Mouse (Mus musculus): ENCODE results near the gene Acot12. TPM values are rescaled to one million over a fixed set of nuclear protein-coding genes. Genes with fewer than 3 reads are reported as not detected.

Acot12 gene
- not detected for total RNA-seq (2021)
- long read RNA-seq, experiment 1: 0 reads
- long read RNA-seq, experiment 2: 0 reads

DNA sequence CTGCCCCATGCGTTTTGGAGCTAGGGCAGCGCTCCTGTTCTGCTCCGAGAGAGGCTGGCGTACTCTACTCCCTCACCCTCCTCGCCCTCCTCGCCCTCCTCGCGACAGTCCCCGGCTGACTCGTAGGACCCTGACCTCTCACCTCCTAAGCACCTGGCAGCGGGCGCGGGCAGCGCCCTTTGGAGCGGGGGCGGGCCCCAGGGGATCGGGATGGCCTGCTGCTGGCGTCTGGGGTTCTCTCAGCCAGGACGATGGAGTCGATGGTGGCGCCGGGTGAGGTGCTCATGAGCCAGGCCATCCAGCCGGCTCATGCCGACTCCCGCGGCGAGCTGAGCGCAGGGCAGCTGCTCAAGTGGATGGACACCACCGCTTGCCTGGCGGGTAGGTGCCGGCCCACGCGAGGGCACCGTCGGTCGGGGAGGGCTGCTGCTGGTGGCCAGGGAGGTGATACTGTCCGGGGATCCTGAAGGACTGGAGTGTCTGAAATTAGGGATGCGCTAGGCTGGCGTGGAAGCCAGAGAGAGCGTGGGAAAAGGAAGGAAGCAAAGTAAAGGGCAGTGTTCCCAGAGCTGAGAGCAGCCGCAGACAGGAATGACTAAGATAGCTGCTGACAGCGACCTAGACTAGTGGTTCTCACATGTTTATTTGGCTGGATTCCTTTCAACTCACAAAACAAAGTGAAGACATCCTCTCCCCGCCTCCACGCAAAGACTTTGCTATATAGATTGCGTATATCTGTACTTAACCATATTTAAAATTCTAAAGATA lies at the start of gene Acot12:
Acot12 (plus strand) TSS at position 233 of the 768 bp plus-strand sequence.
- DNase-seq (ENCODE audit: low spot score): peak; percentile 3

DNA sequence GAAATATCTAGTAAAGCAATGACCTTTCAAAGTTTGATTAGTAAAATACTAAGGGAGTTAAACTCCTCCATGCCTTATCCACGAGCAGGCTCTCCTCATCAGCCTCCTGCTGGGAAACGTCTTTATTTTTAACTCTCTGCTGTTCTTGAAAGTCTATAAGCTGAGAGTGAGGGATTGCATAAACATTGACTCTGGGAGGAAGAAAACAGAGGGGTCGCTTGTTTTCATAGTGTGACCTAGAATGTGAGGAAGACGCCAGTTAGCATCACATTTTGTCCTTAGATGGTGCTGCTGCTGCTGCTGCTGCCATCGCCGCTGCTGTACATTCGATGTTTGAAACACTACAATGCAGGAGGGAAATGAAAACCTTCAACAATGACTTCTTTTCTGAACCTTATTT lies 47.7 kb upstream of the Acot12 start:
- no peak for DNase-seq (ENCODE audit: low spot score)

DNA sequence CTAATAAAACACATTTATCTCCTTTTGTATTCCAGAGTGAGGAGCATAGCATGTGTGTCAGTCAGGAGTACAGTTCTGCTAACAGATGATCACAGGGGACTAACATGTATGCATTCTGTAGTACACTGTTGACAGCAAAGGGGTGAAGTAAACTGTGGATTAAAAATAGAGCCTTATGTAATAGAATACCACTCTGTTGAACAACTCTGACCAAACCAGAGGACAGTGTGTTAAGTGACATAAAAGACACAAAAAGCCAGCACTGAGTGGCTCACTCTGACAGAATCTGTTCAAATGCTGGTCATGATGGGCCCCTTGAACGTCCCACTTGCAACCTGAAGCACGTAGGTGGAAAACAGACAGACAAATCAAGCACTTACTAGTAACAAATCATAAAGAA lies 45.9 kb upstream of the Acot12 start:
- no peak for DNase-seq (ENCODE audit: low spot score)

DNA sequence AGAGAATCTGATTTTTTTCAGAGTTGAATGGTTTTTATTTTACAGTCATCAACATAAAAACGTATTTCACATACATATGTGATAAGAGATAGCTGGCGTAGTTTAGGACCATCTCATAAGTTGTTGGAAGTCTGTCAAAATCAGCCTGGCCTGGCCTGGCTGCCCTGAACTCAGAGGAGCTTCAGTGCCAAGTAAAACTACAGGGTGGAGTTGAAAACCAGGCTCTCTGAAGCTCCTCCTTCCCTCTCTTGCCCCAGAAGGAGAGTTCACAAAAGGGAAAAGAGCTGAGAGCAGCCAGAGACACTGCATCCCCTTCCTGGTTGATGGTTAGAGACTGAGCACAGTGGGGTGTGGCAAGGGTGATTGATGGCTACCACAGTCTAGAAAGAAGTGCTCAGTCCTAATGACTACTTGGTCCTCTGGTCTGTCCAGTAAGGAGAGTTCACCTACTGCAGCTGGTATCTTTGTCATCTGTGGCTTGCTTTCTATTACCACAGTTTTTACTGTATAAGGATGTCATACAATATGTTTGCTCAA lies 45.1 kb upstream of the Acot12 start:
- DNase-seq (ENCODE audit: low spot score): peak; percentile 8

- DNase-seq (ENCODE audit: low spot score): peak; percentile 57
These were observed 44.3 kb upstream of the Acot12 start for GRCm38 (mm10) chr13:91697011-91697410.

DNA sequence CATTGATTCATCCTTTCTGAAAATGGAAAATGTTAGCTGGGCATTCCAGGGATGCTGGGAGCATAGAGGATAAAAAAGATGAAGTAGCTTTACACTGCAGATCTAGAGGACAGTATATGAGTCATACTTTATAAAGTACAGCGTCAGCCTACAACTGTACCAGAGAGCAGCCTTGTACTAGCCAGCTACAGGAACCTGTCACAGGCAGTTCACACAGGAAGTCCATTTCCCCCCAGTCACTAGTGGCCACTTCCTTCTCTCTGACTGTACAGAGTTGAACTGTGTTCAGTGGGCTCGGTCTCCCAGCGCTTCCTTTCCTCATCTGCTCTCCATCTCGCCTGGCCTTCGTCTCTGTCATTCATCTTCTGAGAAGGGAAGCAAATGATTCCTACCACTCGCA lies 39.0 kb upstream of the Acot12 start:
- DNase-seq (ENCODE audit: low spot score): no peak

DNA sequence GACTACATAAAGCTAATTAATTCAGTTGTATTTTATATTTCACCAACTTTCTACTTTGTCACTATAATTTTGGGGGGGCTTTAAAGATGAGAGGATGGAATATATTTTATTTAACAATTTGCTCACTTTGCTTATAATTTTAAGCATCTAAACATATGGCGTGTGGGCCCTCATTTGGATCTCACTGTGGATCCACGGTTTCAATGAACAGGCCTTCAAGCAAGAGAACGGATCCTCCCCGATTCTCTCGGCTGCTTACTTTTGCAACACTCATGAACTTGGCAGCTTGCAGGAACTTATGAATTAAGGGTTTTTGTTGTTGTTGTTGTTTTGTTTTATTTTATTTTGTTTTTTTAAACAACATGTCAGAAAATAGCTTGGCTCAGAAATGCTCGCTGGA lies 21.8 kb upstream of the Acot12 start:
- no peak for DNase-seq (ENCODE audit: low spot score)

GRCm38 (mm10) chr13:91723108-91723735 lies 18.1 kb upstream of the Acot12 start:
- no peak for DNase-seq (ENCODE audit: low spot score)

GRCm38 (mm10) chr13:91723736-91724119 lies 17.6 kb upstream of the Acot12 start:
- no peak for DNase-seq (ENCODE audit: low spot score)

DNA sequence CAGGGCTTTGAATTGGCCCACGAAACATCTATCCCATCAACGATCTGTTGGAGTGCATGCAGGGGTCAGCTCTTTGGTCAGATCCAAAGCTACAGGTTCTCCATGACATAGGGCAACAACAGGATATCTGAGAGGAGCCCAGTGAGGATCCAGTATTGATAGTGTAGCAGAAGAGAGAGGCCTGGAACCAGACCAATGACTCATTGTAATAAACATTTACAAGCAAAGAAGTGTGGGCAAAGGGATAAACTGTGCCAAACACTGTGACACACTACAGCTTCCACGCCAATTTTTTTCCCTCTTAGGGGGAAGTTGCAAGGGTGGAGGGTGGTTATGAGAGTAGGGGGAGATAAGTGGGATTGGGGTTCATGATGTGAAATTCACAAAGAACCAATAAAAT lies 17.1 kb upstream of the Acot12 start:
- DNase-seq (ENCODE audit: low spot score): no peak

- no peak for DNase-seq (ENCODE audit: low spot score)
These were observed 16.2 kb upstream of the Acot12 start for GRCm38 (mm10) chr13:91725130-91725529.

GRCm38 (mm10) chr13:91727899-91728298 lies 13.4 kb upstream of the Acot12 start:
- DNase-seq (ENCODE audit: low spot score): no peak

GRCm38 (mm10) chr13:91737191-91737590 lies 4.1 kb upstream of the Acot12 start:
- DNase-seq (ENCODE audit: low spot score): no peak

GRCm38 (mm10) chr13:91740851-91741250 lies 461 bp upstream of the Acot12 start:
- no peak for DNase-seq (ENCODE audit: low spot score)

DNA sequence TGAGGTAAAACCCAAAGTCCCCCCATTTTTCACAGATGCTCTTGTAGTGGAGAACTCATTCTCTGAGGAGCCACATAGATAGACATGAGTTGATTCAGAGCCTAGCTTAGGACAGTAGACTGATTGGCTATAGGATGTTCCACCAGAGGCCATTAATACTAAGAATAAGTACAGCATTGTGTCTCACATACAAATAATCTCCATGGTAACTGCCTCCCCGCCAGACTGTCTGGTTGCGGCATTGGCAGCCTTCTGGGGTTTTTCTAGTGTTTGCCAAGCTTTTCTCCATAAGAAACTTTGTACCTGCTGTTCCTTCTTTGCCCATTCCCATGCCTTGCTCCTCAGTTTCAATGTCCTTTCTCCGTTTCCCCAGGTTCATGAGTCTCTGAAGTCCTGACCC lies 1.9 kb downstream of the Acot12 start:
- no peak for DNase-seq (ENCODE audit: low spot score)

DNA sequence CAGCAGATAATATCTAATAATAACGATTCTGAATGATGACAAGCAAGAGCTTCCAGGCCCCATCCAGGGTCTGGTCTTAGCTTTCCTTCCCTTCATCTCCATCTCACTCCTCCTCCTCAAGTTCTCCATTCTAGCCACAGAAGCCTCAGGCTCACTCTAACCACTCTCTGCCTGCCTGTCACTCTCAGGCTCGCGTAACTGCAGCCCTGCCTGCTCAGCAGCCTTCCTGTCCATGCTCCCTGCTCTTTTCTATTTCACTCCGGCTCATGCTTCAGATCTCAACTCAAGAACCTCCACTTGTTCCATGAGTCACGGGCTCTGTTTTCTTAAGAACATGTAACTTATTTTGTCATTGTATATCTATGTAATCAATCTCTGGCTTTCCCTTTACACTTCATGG lies 5.2 kb downstream of the Acot12 start:
- DNase-seq (ENCODE audit: low spot score): no peak

DNA sequence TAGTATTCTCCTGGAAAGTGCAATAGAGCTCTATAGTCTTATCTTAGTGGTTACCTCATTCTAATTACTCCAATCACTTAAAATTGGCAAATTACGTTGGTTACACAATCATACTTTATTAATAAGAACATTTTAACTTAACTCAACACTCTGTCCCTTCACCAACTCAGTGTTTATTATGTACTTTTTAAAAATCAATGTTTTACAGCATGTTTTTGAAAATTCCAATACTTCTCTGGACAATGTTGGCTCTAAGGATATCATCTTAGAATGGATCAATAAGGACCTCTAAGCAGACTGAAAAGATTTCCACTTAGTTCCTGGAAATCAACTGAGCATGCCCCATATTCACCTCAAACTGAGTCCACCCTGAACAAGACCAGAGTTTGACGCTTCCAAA lies 7.1 kb downstream of the Acot12 start:
- DNase-seq (ENCODE audit: low spot score): no peak

DNA sequence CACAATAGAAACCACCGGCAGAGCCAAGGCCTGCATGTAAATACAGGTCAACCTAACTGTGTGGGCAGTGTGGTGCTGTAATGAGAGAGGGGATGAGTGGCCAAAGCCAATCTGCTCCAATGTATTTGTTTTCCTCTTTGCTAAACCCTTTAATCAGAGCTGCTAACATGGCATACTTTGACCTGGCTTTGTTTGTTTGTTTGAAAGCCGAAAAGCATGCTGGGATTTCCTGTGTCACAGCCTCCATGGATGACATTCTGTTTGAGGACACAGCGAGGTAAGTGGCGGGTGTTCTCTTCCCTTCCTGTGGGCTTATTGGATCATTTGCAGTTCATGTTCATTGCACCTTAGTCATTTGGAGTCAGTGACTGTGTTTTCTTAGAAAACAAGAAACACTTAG lies 8.7 kb downstream of the Acot12 start:
- no peak for DNase-seq (ENCODE audit: low spot score)

DNA sequence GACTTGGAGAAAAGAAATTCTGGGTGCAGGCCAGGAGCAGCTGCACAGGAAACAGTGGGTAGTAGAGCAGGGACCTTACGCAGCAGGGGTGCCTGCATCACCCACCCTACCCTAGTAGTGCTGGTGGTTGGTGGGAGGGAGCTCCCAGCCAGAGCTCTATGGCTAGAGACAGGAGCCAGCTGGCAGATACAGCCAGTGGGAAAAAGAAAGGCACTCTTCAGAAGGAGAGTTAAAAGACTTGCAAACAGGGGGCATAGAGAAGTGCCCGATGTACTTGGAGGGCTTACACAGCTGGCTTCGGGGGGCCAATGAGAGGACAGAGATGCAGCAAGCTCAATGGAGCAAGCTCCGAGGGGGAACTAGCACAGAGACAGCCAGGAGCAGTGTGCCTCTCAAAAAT lies 12.4 kb downstream of the Acot12 start:
- no peak for DNase-seq (ENCODE audit: low spot score)

- no peak for DNase-seq (ENCODE audit: low spot score)
These were observed 13.4 kb downstream of the Acot12 start for GRCm38 (mm10) chr13:91754762-91755161.

DNA sequence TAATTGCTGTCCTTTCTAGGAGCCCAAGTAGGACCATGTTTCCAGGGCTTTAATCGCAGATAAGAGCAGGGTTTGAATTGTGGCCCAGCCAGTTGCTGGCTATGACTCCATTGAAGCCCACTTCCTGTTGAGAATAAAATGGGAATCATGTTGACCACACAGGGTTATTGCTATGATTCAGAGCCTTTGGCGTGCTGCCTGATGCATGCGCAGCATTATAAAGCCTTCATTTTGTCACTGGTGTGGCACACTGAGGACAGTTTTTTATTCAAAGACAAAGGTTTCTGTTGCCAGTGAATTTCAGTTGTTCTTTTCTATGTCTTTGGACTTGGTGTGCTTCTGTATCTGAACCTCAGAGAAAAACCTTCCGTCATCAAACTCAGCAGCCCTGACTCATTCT lies 14.9 kb downstream of the Acot12 start:
- no peak for DNase-seq (ENCODE audit: low spot score)

DNA sequence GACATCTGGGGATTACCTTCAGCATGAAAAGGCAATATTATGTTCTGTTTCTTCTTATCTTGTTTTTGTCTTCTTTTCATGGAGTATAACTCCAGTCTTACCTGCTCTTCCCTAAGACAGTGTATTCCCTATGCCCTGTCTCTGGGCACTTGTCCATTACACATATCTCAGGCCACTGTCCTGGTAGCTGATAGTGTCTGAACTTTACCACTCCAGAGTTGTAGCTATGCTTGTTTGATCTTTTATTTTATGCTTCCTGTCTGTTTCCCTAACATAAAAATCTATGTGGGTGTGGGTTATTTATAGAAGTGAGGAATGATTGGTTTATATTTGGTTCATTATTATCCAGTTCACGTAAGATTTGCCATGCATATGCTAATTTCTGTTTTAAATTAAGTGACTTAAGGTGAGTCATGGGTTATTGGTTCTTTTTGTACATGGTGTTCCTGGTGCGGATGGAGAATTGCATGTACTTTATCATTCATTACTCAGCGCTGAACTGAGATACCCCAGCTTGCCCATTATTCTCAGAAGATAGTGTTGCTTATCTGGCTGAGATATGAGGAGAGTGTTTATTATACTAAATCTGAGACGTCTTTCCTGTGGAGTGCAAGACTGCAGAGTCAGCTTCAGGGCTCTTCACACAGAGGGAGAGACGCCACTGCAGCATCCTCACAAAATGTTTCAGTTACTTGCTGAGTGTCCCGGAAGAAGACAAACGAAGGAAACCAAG lies 17.2 kb downstream of the Acot12 start:
- no peak for DNase-seq (ENCODE audit: low spot score)

All from gastrocnemius, adult 18-20 months (tissue).